Mouse (Mus musculus) brain, embryonic 18.5 days (tissue): ENCODE data around the gene Dnajc5g.

Experiments
- DNase-seq: peaks from one replicate; pipeline ENCODE4 v3.0.0-alpha.2; 2012; ENCODE audit warnings: low read depth, low spot score

Gene Dnajc5g

GRCm38 (mm10) chr5:31105814-31106335 is at the start of gene Dnajc5g:
Gene Dnajc5g, plus strand, starts transcription at chr5:31106285.
- no peak for DNase-seq

GRCm38 (mm10) chr5:31069810-31070209 is 36.3 kb upstream of the Dnajc5g start:
- DNase-seq: no peak

- no peak for DNase-seq
Measured at GRCm38 (mm10) chr5:31071059-31071458, 35.0 kb upstream of the Dnajc5g start.

GRCm38 (mm10) chr5:31071821-31072220 is 34.3 kb upstream of the Dnajc5g start:
- no peak for DNase-seq

- DNase-seq: no peak
Measured at GRCm38 (mm10) chr5:31073176-31073575, 32.9 kb upstream of the Dnajc5g start.

- DNase-seq: no peak
Measured at GRCm38 (mm10) chr5:31076346-31076745, 29.7 kb upstream of the Dnajc5g start.

- DNase-seq: peak; percentile 20
Measured at GRCm38 (mm10) chr5:31080059-31080794, 25.9 kb upstream of the Dnajc5g start.

- no peak for DNase-seq
Measured at GRCm38 (mm10) chr5:31080795-31081164, 25.3 kb upstream of the Dnajc5g start.

- no peak for DNase-seq
Measured at GRCm38 (mm10) chr5:31081386-31081785, 24.7 kb upstream of the Dnajc5g start.

- no peak for DNase-seq
Measured at GRCm38 (mm10) chr5:31082355-31082754, 23.7 kb upstream of the Dnajc5g start.

- DNase-seq: no peak
Measured at GRCm38 (mm10) chr5:31082935-31083625, 23.0 kb upstream of the Dnajc5g start.

GRCm38 (mm10) chr5:31083949-31084348 is 22.1 kb upstream of the Dnajc5g start:
- DNase-seq: no peak

GRCm38 (mm10) chr5:31086606-31087005 is 19.5 kb upstream of the Dnajc5g start:
- no peak for DNase-seq

- no peak for DNase-seq
Measured at GRCm38 (mm10) chr5:31087131-31087530, 19.0 kb upstream of the Dnajc5g start.

- no peak for DNase-seq
Measured at GRCm38 (mm10) chr5:31092231-31092975, 13.7 kb upstream of the Dnajc5g start.

- DNase-seq: no peak
Measured at GRCm38 (mm10) chr5:31093151-31094041, 12.7 kb upstream of the Dnajc5g start.

- DNase-seq: no peak
Measured at GRCm38 (mm10) chr5:31094100-31094798, 11.8 kb upstream of the Dnajc5g start.

- DNase-seq: no peak
Measured at GRCm38 (mm10) chr5:31094799-31095691, 11.0 kb upstream of the Dnajc5g start.

- DNase-seq: no peak
Measured at GRCm38 (mm10) chr5:31095711-31096480, 10.2 kb upstream of the Dnajc5g start.
